Mouse (Mus musculus) CD4-positive, CD25-positive, alpha-beta regulatory T cell, adult 2 months (primary cell): ENCODE measurements around the gene Abtb2.
A peak's percentile ranks its signal among the peaks of the same experiment; 100 is the strongest.

Source experiments
- DNase-seq: peaks from one replicate; pipeline ENCODE4 v3.0.0-alpha.2; 2012; ENCODE audit warnings: low read depth, low spot score

Gene Abtb2

GRCm38 (mm10) chr2:103583316-103583715 is 17.2 kb downstream of the Abtb2 start:
- DNase-seq = peak; percentile 39

- no peak for DNase-seq
Observed at GRCm38 (mm10) chr2:103584093-103584492, 18.0 kb downstream of the Abtb2 start.

- DNase-seq = no peak
Observed at GRCm38 (mm10) chr2:103586423-103586822, 20.3 kb downstream of the Abtb2 start.

DNA sequence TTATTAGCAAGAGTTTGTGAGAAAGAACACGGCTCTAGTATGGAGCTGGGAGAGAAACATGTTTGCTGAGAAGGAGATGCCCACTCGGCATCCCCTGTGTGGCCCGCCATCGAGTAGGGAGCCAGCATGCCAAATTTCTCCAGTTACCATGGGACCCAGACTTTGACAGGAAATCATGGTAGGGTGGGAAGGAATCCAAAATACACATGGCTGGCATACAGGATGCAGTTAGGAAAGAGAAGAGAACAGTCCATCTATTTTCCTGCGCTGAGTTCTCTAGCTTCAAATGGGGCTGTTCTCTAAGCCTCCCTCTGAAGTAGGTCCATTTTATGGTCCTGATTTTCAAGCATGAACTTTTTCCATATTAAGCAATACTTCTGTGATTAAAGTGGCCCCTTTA is 22.7 kb downstream of the Abtb2 start:
- DNase-seq = no peak

- no peak for DNase-seq
Observed at GRCm38 (mm10) chr2:103589400-103589799, 23.3 kb downstream of the Abtb2 start.

DNA sequence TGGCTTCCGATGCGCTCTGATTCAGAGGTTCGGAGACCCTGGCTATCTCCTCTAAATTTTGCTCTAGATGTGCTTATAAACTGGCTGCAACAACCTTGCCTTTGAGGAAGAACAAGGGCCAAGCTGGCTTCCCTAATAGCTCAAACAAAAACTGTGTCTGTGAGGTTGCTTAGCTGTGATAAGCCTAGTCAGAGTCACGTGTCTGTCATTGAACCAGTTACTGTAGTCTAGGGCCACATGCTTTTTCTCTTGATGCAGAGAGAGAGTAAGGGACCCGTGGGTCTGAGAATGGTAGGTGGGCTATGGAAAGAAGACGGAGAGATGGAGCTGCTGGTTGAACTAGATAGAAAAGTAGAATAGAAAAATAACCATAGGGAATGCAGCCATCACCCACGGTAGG is 24.5 kb downstream of the Abtb2 start:
- no peak for DNase-seq

DNA sequence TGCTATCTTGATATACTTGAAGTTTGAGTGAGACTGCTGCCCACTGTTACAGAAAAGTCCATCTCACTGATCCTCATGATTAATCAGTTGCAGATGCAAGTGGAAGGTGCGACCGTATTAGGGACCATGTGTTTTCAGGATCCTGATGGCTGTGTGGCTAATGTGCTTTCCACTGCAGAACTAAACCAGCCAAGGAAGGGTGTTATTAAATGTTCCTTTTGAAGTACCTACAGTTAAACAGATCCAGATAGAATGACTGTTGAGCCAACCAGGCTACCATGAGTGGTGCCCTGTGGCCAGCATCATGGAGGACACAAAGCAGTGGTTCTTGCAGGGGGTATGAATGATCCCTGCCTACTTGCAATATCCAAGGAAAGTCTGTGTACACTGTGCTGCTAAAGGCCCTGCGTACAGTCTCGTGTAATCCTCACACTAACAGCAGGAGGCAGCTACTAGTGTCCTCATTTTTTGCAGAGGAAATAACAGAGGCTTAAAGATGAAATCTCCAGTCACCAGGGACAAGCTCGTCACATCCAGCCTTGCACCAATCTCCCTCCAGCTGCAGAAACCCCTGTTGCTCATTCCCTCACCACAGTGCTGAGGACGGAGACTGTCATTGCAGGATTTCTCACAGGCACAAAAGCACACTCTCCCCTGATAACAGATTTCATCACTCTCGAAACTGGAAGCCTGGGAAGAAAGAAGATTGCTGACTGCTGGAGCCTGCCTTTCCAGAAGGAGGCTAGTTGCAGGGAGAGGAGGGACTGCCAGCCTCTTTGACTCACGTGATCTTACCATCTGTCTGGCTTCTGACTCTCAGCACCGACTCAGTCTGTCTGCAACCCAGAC is 25.9 kb downstream of the Abtb2 start:
- DNase-seq = no peak

- DNase-seq = no peak
Observed at GRCm38 (mm10) chr2:103592591-103592929, 26.4 kb downstream of the Abtb2 start.

DNA sequence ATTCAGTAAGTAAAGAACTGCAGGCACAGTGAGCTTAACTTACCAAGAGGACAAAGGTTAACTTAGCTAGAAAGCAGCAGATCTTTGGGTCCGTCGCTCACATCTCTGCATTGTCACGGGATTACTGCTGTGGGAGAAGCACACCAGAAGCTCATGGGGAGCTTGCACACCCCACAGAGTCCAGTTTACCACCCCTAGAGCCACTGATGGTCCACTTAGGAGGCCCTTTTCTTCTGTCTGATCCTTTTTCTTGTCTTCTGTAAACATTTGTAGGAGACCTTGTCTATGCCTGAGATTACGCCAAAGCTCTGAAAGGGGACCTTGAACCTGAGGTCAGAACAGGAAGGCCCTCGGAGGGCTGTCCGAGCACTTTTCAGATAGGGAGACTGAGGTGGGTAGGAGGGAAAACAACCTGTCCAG is 28.5 kb downstream of the Abtb2 start:
- DNase-seq = no peak

DNA sequence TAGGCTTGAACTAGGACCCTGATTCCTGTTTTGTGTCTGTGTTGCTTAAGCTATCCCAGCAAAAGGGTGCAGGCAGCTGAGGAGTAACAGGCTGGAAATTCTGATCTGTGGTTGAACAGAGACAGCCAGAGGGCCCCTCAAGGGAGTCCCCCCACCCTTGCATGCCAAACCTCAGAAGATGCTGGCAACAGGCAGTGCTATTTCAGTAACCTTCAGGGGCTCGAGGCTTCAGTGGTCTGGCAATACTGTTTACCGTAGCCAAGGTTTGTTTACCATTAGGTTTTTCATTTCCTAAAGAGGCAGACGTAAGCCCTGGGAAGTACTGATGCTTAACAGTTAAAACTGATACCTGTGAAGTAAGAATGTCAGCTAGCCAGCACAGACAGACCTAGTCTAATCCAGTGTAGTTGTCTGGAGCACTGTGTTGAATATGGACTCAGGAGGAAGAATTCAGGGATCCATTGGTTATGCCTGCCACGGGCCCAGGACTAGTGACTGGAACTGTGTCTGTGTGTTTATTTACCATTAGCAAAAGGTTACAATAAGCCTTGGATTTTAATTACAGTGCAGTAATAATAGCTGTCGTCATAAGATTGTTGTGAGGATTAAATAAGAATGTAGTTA is 29.0 kb downstream of the Abtb2 start:
- DNase-seq = no peak

DNA sequence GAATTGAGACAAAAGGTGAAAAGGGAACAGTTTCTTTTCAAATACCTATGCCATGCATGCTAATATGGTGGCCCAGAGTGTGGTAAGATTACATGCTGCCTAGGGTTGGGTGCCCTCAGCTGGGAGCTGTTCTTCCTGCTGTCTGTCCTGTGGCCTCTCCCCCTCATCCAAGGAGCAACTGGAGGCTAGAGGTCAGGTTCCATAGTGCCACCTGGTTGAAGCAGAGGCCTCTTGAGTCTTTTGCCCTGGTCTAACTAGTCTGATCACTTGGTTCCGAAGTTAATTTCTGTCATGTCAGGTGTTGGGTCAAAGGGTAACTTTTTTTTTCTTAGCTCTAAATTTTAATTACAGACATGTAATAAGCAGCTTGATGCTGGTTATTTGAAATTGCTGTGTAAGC is 33.2 kb downstream of the Abtb2 start:
- DNase-seq = no peak

- peak; percentile 62 for DNase-seq
Observed at GRCm38 (mm10) chr2:103600165-103600891, 34.2 kb downstream of the Abtb2 start.

DNA sequence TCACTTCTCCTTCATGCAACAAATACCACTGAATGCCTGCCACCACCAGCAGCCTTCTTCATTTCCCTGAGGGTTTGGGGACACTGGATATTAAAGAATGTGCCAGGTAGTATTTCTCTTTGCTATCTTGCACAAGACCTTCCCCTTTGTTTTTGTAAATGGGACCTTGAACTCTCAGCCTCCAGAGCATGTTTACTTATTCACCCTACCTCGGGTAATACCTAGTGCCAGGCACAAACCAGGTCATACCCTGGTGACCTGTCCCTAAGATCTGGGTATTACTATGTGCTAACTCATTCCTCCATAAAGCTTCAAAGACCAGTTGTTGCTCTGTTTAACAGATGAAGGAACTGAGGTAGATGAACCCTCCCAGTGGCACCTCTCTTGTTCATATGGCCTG is 35.0 kb downstream of the Abtb2 start:
- no peak for DNase-seq

GRCm38 (mm10) chr2:103601531-103601930 is 35.4 kb downstream of the Abtb2 start:
- DNase-seq = no peak

DNA sequence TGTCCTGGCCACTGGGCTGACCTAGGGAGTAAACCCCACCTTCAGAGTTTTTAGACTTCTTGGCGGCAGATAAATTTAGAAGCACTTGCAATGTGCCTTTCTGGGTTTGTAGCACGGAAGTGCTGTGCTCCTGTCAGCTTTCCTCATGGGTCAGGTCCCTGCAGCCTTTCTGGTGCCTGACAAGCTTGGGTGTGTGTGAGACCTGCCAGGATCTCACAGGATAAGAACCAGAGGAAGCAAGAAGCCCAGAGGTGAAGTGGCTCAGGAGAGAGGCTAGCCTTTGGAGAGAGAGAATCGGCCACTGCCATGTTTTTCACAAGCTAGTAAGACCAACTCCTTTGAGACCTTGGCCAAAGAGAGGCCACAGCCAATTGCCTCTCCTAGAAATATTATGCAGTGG is 37.1 kb downstream of the Abtb2 start:
- no peak for DNase-seq

DNA sequence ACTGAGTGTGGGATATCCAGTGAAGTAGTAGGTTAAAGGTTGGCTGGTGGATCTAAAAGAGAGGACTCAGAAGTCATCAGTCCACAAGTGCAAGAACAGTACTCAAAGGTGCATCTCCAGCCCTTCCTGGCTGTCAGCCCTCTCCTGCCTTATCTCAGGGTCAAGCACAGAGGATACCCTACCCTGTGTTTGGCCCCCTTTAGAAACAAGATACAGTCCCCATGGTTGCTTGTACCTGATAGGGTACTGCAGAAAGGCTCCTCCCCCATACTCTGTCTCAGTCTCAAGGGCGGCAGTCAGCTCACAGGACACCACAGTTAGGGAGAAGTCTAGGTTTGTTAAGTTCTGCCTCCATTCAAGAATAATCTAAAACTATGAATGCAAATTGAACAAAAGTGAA is 37.8 kb downstream of the Abtb2 start:
- DNase-seq = no peak

DNA sequence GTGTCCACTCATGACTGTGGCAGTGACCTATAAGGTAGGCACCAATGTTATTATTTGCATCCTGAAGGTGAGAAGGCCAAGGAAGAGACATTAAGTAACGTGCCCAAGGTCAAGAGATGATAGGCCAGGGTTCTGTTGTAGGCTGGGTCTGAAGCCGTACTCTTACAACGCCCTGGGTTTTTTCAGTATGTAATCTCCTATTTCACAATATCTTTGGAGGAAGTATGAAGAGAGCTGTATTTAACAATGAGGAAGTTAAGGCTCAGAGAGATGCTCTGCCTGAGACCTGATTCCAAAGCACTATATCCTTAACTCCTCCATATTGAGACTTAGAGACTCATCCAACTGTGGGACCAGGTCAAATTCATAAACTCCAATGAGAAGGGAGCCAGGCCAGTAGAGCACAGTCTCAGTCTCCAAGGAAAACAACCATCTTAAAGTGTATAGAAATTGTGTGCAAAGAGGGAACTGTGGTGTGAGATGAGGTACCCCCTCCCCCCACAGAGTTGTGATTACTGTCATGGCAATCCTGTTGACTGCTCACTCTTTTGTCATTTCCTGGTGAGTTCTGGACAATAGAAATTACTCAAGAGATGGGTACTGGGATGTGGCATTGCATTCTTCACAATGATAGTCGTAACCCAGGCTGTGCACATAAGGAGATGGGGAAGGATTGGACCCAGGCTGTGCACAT is 39.8 kb downstream of the Abtb2 start:
- no peak for DNase-seq

GRCm38 (mm10) chr2:103607926-103608325 is 41.8 kb downstream of the Abtb2 start:
- peak; percentile 29 for DNase-seq

DNA sequence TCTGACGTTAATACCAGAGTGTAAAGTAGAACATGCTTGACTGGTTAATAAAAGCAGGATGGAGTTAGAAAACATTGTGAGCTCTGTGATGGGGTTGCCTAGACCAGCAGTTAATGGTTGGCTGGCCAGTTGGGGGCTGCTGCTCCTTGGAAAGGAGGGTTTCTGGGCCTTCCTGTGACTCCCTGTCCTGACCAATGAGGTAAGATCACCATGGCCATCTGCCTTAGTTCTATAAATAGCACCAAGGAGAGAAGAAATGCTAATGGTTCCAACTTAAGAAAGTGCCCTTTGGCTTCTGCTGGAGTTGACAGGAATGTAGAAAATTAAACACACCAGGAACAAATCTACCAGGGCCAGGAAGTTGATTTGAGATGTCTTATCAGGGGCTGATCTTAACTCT is 42.8 kb downstream of the Abtb2 start:
- DNase-seq = no peak

DNA sequence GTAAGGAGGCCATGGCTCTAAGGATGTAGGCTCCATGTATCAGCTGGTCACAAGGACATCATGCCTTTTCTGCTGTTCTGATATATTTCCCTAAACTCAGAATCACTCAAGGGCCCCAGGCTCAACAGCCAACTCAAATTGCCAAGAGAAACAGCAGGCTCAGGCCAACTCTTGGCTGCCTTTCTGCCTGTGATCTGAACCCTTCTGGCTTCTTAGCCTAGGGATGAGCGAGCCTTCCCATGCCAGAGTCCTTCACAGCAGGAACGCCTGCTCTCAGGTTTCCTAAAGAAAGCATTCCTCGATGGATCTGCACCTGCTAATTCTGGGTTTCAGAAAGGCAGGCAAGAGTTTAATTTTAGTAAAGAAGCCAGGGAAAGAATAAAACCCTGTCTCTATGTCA is 43.4 kb downstream of the Abtb2 start:
- no peak for DNase-seq

GRCm38 (mm10) chr2:103610831-103611535 is 44.9 kb downstream of the Abtb2 start:
- DNase-seq = no peak
